Mouse (Mus musculus) erythroblast, embryonic 14.5 days (primary cell): ENCODE measurements at regions not wholly inside any gene's neighbourhood (a gene's known extent, or its start where the extent isn't known, plus 50 kb on each side); places are given as distances from the start of the nearest gene placed in this dataset.

ENCODE experiments used
- GATA1 ChIP-seq: IDR thresholded peaks from 2 replicates; pipeline ENCODE4 v1.6.1; 2012; ENCODE audit warnings: low read length, inconsistent platforms, mixed read lengths
- TAL1 ChIP-seq: IDR thresholded peaks from 3 replicates; pipeline ENCODE4 v1.6.1; 2012; ENCODE audit warnings: low read length, inconsistent platforms, mixed read lengths

DNA sequence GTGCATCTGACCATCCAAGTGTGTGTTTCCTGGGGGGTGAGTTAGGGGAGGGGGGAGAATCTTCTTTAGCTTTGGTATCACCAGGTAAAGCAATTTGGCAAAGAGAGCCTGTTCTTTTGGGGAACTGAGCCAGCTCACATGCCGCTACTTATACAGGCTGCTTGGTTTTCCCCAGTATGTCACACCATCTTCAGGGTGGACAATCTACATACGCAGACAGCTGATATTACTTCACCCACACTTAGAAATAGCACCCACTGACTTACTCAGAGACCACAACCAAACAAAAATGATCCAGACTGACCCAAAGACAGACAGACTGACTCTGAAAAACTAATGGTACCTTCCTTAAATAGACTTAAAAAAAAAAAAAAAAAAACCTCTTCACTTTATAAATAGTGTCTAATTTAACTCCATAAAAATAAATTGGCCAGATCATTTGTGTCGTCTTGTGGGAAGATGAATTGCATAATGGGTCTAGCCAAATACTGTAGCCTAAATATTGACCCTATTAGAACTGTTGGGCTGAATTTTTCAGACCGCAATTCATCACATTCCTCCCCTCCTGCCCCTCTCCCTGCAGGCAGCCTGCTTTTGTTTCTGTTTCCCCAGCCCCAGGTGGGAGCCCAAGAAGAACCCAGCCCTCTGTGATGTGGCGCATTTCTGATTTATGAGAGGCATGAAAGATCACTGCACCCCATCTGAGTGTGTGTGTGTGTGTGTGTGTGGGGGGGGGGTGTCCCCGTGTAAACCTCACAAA lies 79.0 kb downstream of the Gm10260 start:
- no peak for TF ChIP-seq GATA1
- no peak for TF ChIP-seq TAL1
